Mouse (Mus musculus): ENCODE measurements around the gene Insrr. TPM values are rescaled to one million over a fixed set of nuclear protein-coding genes. Genes with fewer than 3 reads are reported as not detected.

The Insrr gene
- total RNA-seq (2015; ENCODE audit: low replicate concordance), result not detected in 2 replicates
- total RNA-seq (2017; ENCODE audit: low replicate concordance), result not detected in 2 replicates

DNA sequence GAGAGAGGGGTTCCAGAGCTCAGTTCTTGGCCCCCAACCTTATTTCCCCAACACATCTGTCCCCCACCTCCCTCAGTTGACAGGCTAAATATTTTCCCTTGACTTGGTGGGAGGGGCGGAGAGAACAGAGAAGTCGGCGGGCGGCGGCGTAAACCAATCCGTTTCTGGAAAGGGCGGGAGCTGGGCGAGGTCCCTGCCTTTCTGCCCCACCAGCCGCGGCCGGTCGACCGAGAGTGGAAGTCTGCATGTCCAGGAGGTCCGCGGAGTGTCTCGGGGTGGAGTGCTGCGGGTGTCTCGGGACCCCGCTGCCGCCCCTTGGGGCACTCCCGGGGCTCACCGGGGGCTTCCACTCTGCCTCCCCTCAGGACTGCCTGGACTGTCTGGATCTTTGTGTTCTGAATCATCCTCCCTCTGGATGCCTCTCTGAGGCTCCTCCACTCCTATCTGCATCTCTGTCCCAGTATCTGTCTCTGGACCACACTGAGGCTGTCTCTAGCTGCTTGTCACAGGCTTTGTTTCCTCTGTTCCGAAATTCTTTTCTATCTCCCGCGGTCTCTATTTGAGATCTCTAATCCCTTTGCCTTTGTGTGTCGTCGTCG, at the start of gene Insrr:
TSS of gene Insrr (plus strand) at position 216 of the 599 bp plus-strand sequence.
- no peak for ATAC-seq (replicated peaks; ENCODE audit: low FRiP score, poor library complexity, severe bottlenecking)

DNA sequence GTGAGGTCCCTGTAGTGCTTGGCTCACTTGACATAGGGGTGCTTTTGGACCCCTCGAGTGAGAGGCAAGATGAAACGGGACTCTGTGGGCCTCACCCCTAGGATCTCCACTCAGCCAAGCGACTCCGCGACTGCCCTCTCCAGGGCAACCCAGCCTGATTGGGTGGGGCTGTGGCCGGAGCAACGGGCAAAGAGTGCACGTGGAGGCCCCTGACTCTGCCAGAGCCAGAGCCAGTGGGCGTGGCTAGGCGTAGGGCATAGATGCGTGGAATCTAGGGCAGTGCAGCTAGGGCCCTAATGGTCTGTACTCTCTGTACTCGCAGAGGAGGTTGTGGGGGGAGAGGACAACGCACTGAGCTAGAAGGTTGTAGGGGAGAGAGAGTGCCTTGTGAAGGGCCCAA, 48.3 kb upstream of the Insrr start, which contains the start of gene Lrrc71:
TSS of gene Lrrc71 (minus strand) at position 195 of the 400 bp plus-strand sequence.
- no peak for ATAC-seq (replicated peaks; ENCODE audit: low FRiP score, poor library complexity, severe bottlenecking)

- ATAC-seq (replicated peaks; ENCODE audit: low FRiP score, poor library complexity, severe bottlenecking), result no peak
These were observed 47.7 kb upstream of the Insrr start for GRCm38 (mm10) chr3:87749036-87749435.

DNA sequence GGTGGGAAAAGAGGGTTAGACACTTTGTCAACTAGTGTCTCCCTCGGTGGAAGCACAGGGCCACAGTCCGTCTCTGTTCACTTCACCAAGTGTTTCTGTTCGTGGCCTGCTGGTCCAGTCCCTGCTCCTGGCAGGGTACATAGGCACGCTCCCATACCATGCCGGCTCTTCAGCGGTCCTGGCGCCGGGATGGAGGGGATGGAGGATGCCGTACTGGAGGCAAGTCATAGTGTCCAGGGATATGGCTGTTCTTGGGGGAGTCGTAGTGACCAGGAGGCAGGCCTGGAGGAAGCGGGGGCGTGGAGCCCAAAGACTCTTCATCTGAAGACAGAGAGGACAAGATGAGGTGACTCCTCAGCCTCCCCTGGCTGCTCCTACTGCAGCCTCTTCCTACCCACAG, 46.8 kb upstream of the Insrr start:
- no peak for ATAC-seq (replicated peaks; ENCODE audit: low FRiP score, poor library complexity, severe bottlenecking)

- ATAC-seq (replicated peaks; ENCODE audit: low FRiP score, poor library complexity, severe bottlenecking), result no peak
These were observed 44.2 kb upstream of the Insrr start for GRCm38 (mm10) chr3:87752567-87752966.

- no peak for ATAC-seq (replicated peaks; ENCODE audit: low FRiP score, poor library complexity, severe bottlenecking)
These were observed 42.9 kb upstream of the Insrr start for GRCm38 (mm10) chr3:87753829-87754228.

DNA sequence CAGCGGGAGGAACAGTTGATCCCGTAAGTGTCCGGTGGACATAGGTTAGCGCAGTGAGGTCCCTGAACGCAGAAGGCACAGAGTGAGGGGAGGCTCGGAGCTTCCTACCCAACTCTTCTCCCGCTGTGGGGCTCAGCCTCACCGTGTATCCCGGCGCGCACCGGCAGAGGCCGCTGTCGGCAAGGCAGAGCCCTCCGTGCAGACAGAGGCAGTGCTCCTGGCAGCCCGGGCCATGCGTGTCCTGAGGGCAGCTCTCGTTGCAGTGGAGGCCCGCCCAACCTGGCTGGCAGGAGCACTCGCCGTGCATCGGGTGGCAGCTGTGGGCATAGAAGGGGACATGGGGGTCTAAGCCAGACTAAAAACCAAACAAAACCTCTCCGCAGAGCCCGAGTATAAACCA, 40.8 kb upstream of the Insrr start:
- ATAC-seq (replicated peaks; ENCODE audit: low FRiP score, poor library complexity, severe bottlenecking), result no peak

DNA sequence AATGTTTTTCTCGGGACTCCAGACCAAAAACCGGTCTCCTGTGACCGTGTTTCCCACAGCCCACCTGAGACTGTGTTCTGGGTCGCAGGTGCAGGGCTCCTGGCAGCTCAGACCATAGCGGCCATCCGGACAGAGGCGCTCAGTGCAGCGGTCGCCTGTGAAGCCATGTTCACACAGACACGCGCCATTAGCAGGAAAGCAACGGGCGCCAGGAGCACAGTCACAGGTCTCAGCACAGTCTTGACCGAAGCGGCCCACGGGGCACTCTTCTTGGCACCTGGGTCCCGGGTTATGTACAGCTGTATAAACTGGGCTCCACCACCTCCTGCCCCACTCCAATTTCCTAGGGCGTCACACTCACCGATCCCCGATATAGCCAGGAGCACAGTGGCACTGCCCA, 40.3 kb upstream of the Insrr start:
- no peak for ATAC-seq (replicated peaks; ENCODE audit: low FRiP score, poor library complexity, severe bottlenecking)

DNA sequence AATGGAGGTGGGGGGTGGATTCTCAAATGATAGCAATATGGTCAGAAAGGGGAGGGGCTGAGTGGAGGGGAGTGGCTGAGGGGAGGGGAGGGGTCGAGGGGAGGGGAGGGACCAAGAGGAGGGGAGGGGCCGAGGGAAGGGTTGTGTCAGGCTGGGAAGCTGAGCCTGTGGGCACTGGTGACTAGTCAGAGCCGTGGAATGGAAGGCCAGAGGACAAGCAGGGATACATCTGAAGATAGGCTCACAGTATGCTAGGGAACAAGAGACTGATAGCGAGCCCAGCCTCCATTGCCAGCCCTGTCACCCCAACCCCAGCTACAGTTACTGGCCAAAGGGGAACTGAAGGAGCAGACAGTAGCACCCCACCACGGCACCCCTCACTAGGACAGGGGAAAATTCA, 38.1 kb upstream of the Insrr start:
- no peak for ATAC-seq (replicated peaks; ENCODE audit: low FRiP score, poor library complexity, severe bottlenecking)

DNA sequence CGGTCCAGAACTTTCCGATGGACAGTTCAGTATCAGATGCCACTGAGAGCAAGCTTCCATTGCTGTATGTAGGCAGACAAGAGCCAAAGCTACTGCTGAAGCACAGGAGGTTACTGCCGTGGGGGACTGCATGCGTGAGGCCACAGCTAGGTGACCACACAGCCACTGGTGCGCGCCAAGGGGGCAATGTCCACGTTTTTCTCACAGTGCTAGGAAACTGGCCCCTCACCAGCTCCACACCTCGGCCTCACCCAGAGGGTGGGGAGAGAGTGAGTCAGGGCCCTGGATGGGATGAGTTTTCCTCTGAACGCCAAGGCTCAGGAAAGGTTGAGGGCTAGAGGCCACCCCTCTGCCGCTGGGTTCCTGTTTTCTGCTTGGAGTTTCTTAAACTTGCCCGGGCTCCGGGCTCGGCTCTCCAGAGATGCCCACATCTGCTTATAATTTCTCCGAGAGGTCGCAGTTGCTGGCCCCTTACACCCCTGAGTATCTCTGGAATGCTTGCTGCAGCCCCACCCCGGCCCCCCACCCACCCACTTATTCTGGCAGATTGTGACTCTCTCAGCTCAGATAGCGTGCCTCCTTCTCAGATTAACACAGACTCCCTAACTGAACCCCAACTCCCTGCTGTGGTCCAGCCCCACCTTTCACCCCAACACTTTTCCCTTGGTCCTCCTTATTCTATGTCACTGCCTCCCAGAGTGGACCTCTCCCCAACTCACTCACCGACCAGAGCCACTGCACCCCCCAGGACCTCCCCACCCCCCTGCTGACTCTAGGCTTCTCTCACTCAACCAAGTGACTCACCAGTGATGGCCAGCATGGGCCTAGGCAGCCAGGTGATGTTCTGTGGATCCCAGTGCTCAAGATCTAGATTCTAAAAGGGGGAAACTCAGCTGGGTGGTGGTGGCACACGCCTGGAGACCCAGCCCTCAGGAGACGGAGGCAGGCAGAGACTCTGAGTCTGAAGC, 35.1 kb upstream of the Insrr start:
- ATAC-seq (replicated peaks; ENCODE audit: low FRiP score, poor library complexity, severe bottlenecking), result no peak

DNA sequence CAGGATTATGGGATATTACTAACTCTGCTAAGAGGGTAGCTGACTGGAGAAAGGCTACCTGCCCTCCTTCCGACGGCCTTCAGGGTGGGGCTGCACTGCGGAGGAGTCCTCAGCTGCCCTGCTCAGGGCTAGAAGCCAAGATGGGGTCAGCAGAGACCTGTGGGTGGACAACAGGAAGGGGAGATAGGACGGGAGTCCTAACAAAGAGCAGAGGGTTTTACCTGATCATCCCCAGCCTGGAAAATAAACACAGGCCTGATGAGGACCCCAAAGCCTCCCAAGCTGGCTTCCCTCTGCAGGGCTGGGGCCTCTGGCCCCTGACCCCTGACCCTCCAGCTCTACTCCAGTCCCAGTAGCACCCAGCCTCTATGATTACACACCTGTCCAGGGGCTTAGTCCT, 33.5 kb upstream of the Insrr start:
- ATAC-seq (replicated peaks; ENCODE audit: low FRiP score, poor library complexity, severe bottlenecking), result no peak

- ATAC-seq (replicated peaks; ENCODE audit: low FRiP score, poor library complexity, severe bottlenecking), result no peak
These were observed 33.0 kb upstream of the Insrr start for GRCm38 (mm10) chr3:87763683-87764289.

DNA sequence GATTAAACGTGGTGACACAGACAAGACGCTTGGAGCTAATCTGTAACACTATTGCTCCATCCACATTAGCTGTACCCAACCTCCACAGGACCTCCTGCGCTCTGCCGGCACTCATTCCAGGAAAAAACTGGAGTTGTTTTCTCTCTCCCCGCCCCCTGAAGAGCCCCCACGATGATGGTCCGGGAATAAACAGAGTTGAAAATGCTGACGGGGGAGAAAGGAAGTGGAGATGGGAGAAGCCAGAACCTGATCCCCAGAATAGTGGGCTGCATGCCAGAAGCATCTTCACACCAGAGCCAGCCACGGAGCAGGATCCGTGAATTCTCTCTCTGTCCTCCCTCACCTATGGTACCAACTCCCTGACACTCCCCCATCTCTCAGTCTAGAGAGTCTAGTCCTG, 32.2 kb upstream of the Insrr start:
- no peak for ATAC-seq (replicated peaks; ENCODE audit: low FRiP score, poor library complexity, severe bottlenecking)

DNA sequence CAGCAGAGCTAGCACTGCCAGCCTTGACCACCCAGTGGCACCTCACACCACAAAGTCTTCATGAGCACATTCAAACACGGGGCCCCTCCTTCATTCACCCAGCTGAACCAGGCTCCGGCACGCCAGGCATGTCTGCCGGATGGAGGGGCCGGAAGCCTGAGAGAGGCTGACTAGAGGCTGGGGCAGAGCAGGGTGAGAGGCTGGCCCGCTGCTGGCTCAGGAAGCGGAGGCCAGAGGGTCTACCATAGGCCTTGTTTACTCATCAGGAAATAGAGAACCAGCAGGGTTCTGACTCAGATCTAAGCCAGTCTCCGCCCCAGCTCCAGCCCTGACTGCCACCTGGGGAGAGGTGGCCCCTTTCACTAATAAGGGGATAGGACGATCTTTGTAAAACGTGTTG, 31.7 kb upstream of the Insrr start:
- no peak for ATAC-seq (replicated peaks; ENCODE audit: low FRiP score, poor library complexity, severe bottlenecking)

GRCm38 (mm10) chr3:87765631-87766283, 31.0 kb upstream of the Insrr start:
- no peak for ATAC-seq (replicated peaks; ENCODE audit: low FRiP score, poor library complexity, severe bottlenecking)

DNA sequence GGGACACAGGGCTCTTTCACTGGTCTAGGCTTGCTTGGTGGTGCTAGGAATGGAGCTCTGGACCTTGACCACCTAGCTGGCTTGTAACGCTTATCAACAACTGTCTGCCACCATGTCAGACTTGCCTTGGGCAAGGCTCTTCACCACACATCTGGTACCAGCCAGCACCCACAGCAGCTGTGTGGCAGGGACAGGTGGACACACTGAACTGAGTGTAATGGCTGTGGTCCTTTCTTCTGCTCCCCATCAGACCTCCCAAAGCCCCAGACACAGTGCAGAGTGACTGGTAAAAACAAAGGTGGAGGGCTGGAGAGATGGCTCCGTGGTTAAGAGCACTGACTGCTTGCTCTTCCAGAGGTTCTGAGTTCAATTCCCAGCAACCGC, 30.5 kb upstream of the Insrr start:
- no peak for ATAC-seq (replicated peaks; ENCODE audit: low FRiP score, poor library complexity, severe bottlenecking)

DNA sequence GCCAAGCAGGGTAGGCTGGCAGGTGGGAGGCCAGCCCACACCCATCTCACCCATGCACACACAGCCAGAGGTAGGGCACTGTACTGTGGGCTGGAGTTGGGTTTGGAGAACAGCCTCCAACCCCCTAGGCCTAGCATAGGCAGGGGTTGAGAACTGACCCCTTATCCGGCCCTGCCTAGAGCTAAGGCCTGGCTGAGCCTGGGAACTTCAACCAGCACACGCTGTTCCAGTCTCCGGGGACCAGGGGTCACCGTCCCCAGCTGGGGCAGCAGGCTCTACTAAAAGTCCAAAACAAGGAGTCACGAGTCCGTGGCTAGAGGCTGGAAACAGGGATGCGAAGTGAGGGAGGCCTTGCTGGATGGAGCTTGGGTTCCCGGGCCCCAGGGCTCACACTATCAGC, 29.0 kb upstream of the Insrr start:
- ATAC-seq (replicated peaks; ENCODE audit: low FRiP score, poor library complexity, severe bottlenecking), result no peak

- ATAC-seq (replicated peaks; ENCODE audit: low FRiP score, poor library complexity, severe bottlenecking), result no peak
These were observed 28.3 kb upstream of the Insrr start for GRCm38 (mm10) chr3:87768431-87768830.

DNA sequence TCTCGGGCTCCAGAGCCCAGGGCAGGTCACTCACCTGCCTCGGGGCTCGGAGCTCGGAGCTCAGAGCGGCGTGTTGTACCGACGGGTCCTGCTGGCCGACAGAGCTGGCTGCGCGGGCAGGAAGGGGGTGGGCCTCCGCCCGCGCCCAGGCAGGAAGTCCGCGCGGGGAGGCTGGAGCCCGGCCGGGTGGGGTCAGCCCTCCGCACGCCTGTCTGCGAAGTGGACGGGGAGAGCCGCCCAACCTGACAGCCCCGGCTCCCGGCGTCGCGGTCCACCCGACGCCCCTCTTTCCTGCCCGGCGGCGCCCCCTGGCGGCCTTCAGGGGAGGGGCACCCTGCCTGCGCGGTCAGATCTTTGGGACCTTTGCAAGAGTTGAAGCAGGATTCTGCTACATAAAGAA, 27.9 kb upstream of the Insrr start:
- no peak for ATAC-seq (replicated peaks; ENCODE audit: low FRiP score, poor library complexity, severe bottlenecking)

- ATAC-seq (replicated peaks; ENCODE audit: low FRiP score, poor library complexity, severe bottlenecking), result no peak
These were observed 27.2 kb upstream of the Insrr start for GRCm38 (mm10) chr3:87769506-87769905.
